Mouse (Mus musculus): ENCODE measurements around the gene Slbp. TPM values are rescaled to one million over a fixed set of nuclear protein-coding genes. Genes with fewer than 3 reads are reported as not detected.

The Slbp gene
- total RNA-seq, 2 experiments from 2014 or later = 23.6 to 27.7 TPM

GRCm38 (mm10) chr5:33683897-33684652 is 31.7 kb upstream of the Slbp start:
- DNase-seq (ENCODE audit: low spot score in 2 of 2) = peak; percentile 59 to 72
- intact Hi-C loops (cut with DNase I) = loop anchor here (5.0 to 10.0 kb wide), 2 partner anchors 53 to 271 kb away; no protein-coding TSS in a partner anchor

- DNase-seq (ENCODE audit: low spot score in 2 of 2) = no peak
- intact Hi-C loops (cut with DNase I) = loop anchor here (5.0 to 10.0 kb wide), 2 partner anchors 54 to 272 kb away; no protein-coding TSS in a partner anchor
Measured at GRCm38 (mm10) chr5:33682963-33683362, 30.6 kb upstream of the Slbp start.

DNA sequence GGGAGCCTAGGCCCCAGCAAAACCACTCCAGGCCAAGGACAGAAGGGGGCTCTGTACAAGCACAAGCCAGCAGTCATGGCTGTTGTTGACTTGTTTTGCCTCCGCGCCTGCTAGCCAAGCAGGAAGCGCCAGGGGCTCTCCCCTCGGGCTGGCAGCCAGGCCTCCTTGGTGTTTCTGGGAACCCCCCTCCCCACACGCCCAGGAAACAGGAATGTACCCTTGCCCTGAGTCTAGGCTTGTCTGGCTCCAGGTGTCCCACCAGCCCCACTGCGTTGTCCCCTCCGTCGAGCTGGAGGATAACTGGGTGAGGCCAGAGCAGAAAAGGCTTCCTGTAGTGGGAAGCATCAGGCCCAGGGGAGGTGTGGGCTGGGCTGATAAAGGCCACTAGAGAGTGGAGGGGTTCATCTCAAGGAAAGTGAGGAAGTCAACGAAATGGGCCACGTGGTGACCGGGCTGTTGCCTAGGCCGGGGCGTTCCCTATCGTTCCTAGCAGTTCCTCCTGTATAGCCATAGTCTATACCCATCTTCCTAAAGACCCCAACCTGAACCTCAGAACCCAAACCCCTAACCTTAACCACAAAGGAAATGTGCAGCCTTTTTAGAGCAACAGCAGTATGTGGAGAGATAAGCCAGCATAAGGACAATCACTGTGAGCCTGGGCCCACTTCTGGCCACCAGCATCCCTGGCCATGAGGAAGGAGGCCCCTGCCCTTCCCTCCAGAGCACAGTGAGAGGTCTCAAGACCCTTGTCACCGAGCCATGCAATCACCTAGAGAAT is 29.4 kb upstream of the Slbp start:
- intact Hi-C loops (cut with DNase I) = loop anchor here (5.0 to 10.0 kb wide), 2 partner anchors 56 to 273 kb away; no protein-coding TSS in a partner anchor
- no peak for DNase-seq (ENCODE audit: low spot score in 2 of 2)

GRCm38 (mm10) chr5:33681044-33681443 is 28.7 kb upstream of the Slbp start:
- no peak for DNase-seq (ENCODE audit: low spot score in 2 of 2)
- intact Hi-C loops (cut with DNase I) = loop anchor here (5.0 to 10.0 kb wide), 2 partner anchors 56 to 274 kb away; no protein-coding TSS in a partner anchor

GRCm38 (mm10) chr5:33678244-33678643 is 25.9 kb upstream of the Slbp start:
- no peak for DNase-seq (ENCODE audit: low spot score in 2 of 2)
- intact Hi-C loops (cut with DNase I) = no loop called here

DNA sequence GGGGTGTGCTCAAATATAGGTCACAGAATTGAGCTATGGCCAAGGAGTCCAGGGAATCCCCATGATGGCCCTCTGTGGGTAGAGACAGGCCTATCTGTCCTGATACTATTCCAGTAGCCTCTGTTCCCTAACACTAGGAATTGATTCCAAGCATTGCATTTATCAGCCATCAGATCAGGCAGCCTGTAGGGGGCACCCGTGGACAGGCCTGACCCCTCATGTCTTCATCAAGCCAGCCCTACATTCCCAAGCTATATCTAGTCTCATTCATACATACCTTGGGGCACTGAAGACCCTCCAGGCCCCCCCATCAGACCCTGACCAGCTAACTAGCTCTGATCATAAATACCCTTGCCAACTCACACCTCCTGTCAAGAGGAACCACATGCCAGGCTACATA is 23.6 kb upstream of the Slbp start:
- intact Hi-C loops (cut with DNase I) = no loop called here
- peak; percentile 63 to 67 for DNase-seq (ENCODE audit: low spot score in 2 of 2)

DNA sequence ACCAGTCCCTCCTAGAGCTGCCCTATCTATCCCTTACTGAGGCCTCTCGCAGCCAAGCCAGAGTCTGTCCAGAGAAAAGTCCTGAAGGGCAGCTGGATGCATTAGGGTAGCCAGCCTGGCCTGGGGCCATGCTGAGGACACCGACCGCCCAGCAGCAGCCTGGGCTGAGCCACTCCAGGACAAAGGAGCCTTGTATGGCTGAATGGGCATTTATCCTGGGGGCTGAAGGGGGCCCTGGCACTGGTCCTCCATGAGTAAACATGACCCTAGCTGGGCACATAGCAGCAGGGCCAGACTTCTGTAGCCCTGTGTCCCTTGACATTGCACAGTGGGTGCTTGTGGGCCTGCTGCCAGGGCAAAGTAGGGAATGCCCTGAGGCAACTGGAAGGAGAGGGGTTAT is 22.1 kb upstream of the Slbp start:
- peak; percentile 55 to 67 for DNase-seq (ENCODE audit: low spot score in 2 of 2)
- intact Hi-C loops (cut with DNase I) = no loop called here

- intact Hi-C loops (cut with DNase I) = no loop called here
- DNase-seq (ENCODE audit: low spot score in 2 of 2) = no peak
Measured at GRCm38 (mm10) chr5:33671659-33672058, 19.3 kb upstream of the Slbp start.

- no peak for DNase-seq (ENCODE audit: low spot score in 2 of 2)
- intact Hi-C loops (cut with DNase I) = loop anchor here (10.0 kb wide), 1 partner anchor 267 kb away; the partner anchor contains the start of gene Nelfa
Measured at GRCm38 (mm10) chr5:33668223-33668622, 15.8 kb upstream of the Slbp start.

DNA sequence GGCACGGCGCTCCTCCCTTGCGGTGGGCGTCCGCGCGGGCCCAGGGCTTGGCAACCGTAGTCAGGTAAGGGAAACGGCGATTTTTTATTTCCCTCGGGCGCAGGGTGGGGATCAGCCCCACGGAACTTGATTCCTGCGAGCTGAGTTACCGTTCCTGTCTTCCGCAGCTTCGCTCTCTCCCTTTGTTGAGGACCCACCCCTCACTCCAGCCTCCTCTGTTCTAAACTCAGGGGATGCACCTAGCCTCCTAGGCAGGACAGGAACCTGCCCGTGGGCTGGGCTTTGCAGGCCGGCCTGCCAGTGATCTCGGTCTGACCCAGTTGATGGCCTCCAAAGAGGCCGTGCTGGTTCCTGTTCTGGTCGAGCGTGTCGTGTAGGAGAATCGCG is 6.3 kb upstream of the Slbp start:
- intact Hi-C loops (cut with DNase I) = no loop called here
- no peak for DNase-seq (ENCODE audit: low spot score in 2 of 2)

DNA sequence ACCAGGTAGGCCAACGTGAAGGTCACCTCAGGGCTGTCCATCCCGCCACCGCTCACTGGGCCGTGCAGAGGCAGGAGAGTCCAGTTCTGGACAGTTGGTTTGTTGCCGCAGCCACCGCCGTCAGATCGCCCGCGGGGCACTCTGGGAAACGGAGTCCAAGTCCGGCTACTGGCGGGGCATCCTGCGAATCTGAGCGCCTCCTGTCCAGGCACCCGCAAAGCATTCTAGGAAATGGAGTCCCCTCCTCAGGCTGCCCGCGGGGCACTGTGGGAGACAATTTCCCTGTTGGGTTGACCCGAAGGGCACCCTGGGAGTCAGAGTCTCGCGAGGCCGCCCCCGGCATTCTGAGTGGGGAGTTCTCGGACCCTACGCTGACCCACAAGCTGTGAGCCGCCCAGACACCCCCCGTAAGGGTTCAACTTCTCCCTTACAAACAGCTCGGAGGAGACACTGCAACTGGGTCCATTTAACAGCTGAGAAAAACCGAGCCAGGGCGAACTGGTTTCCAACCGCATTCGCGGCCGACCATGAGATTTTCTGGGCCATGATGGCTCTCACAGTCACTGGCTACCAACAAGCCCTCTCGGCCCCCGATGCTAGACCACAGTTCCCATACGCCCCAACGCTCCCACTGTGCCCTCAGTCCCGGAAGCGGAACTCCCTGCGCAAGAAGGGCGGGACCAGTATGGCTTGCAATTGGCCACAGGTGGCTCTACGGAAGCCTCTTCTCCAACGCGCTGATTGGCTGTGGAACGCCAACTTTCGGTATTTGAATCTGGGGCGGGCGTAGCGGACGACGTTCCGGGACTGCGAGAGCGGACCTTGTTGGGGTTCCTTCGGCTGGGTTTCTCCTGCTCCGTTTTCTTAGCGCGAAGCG is 5.7 kb upstream of the Slbp start, which contains the start of the genes Tacc3 and Tmem129:
Gene Tacc3, plus strand, starts transcription at position 342 of the 877 bp plus-strand sequence.
Gene Tmem129, minus strand, starts transcription at position 630 of the 877 bp plus-strand sequence.
- intact Hi-C loops (cut with DNase I) = no loop called here
- DNase-seq (ENCODE audit: low spot score in 2 of 2) = peak; percentile 98

DNA sequence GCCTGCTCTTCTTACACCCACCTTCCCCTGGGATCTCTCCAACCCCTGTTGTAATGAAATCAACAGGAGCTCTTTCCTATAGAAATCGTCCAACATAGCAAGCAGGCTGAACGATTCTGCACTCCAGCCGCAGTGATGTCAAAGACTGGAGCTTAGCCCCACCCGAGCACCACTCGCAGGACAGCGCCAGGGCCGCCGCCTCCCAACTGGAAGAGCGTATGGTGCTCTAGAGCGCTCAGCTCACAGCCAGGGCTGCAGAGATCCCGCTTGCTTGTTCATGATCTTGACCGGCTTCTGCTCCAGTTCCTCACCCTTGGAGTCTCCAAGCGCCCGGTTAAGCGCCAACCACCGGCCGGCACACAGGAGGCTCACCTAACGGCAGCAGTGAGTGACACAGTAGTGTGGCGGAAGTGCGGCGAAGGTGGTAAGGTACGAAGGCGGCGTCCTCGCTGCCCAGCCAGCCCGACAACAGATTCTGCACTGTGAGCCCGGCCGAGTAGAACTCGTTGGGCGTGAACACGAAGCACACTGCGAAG is 4.9 kb upstream of the Slbp start:
- peak in 1 of 2 experiments; percentile 35 for DNase-seq (ENCODE audit: low spot score in 2 of 2)
- intact Hi-C loops (cut with DNase I) = no loop called here

GRCm38 (mm10) chr5:33656739-33657138 is 4.4 kb upstream of the Slbp start:
- no peak for DNase-seq (ENCODE audit: low spot score in 2 of 2)
- intact Hi-C loops (cut with DNase I) = no loop called here

GRCm38 (mm10) chr5:33655251-33655840 is 3.0 kb upstream of the Slbp start:
- no peak for DNase-seq (ENCODE audit: low spot score in 2 of 2)
- intact Hi-C loops (cut with DNase I) = no loop called here

GRCm38 (mm10) chr5:33654424-33654823 is 2.0 kb upstream of the Slbp start:
- intact Hi-C loops (cut with DNase I) = no loop called here
- DNase-seq (ENCODE audit: low spot score in 2 of 2) = no peak

DNA sequence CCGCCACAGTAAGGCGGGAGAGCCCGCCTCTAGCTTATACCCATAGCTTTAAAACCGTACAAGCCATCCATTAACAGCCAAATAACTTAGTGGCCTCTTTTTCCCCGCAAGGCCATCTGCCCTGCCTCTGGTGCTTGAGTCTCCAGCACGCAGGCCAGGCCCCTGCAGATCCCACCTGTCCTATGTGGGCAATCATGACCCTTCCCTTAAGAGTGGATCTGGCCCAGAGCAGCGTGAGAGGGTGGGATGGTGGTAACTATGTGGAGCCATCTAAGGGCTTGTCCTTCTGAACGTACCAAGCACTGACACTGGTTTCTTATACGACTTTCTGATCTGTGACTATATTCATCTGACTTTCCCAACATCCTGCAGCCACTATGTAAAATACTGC is 404 bp upstream of the Slbp start:
- intact Hi-C loops (cut with DNase I) = no loop called here
- no peak for DNase-seq (ENCODE audit: low spot score in 2 of 2)

DNA sequence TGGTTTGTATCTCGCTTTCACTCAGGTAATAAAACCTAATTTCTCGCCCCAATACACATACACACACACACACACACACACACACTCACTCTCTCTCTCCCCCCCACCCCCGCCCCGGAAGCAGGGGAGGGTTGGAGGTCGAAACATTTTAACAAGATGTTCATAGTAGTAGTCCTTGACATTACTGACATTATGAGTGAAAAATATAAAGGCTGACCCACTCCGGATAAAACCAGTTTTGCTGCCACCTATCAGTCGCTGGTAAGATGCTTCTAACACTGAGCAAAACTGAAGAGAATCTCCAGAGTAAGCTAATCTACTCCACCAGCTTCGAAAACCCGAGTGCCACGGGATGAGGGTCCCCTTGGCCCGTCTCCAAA is 843 bp downstream of the Slbp start:
- intact Hi-C loops (cut with DNase I) = no loop called here

GRCm38 (mm10) chr5:33651017-33651416 is 1.4 kb downstream of the Slbp start:
- DNase-seq (ENCODE audit: low spot score in 2 of 2) = no peak
- intact Hi-C loops (cut with DNase I) = no loop called here

More for the DNA sequence above, 843 bp downstream of the Slbp start:
- DNase-seq (ENCODE audit: low spot score in 2 of 2) = no peak

- peak; percentile 59 to 64 for DNase-seq (ENCODE audit: low spot score in 2 of 2)
Measured at GRCm38 (mm10) chr5:33640652-33641051, 11.7 kb downstream of the Slbp start.

More at GRCm38 (mm10) chr5:33640652-33641051, 11.7 kb downstream of the Slbp start:
- intact Hi-C loops (cut with DNase I) = no loop called here

Data from left cerebral cortex, postnatal 14 days (tissue).